8 mouse cellular contexts compared by ENCODE assay signal in the genomic region with DNA sequence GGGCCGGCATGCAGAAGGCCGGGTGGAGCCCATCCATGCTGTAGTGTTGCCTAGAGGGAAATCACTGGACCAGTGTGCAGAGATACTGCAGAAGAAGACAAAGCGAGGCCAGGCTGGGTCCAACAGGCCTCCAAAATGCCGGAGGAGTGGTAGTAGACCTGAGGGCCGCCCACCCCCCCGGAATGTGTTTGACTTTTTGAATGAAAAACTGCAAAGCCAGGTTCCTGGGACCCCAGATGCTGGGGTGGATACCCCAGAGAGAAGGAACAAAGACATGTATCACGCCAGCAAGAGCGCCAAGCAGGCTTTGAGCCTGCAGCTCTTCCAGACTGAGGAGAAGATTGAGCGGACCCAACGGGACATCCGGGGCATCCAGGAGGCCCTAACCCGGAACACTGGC. TPM values are rescaled to one million over a fixed set of nuclear protein-coding genes. Genes with fewer than 3 reads are reported as not detected.
DNase-seq lines count a peak whose midpoint lies in the region; ATAC-seq and TF ChIP-seq lines count a peak whose summit lies in the region.

TSS of gene Lime1 (plus strand) at position 301 of the 400 bp plus-strand sequence.

- no peak within 1 kb of the TSS for H3K4me2 ChIP-seq in neural tube, embryonic 12.5 days (replicated peaks)

- no peaks in the 10 kb centered on the region for H3K27me3 ChIP-seq in testis, adult 2 months (ENCODE audit: control insufficient read depth, insufficient read depth, low read length)
- H3K27me3 ChIP-seq in neural tube, embryonic 12.5 days (replicated peaks): no peaks in the 10 kb centered on the region

- no peak within 1 kb of the TSS for H3K27ac ChIP-seq in testis, adult 2 months (ENCODE audit: control insufficient read depth, insufficient read depth, low read depth, low read length)
- no peak within 1 kb of the TSS for H3K27ac ChIP-seq in neural tube, embryonic 12.5 days

- TF ChIP-seq CTCF in testis, adult 2 months (IDR thresholded peaks at IDR 0.05; ENCODE audit: control insufficient read depth, insufficient read depth, insufficient replicate concordance, low read depth, low read length): no peak

- peak; percentile 88 for DNase-seq in heart, adult 11 months
- DNase-seq in heart, postnatal 25 days (ENCODE audit: low spot score): no peak
- DNase-seq in testis, postnatal 14 days (ENCODE audit: low spot score): no peak
- DNase-seq in layer of hippocampus, postnatal 10 days (ENCODE audit: low spot score in 2 of 2): no peak
- no peak for DNase-seq in urinary bladder, postnatal 10 days (ENCODE audit: low spot score)
- no peak for DNase-seq in thymus, postnatal 25 days

- H3K36me3 ChIP-seq in testis, adult 2 months (ENCODE audit: control insufficient read depth, insufficient read depth, low read length): peaks cover 2% of the 10 kb centered on the region; the same call in 1 of the 2 replicates
- H3K36me3 ChIP-seq in neural tube, embryonic 12.5 days: peaks cover 66% of the 10 kb centered on the region

- H3K9me3 ChIP-seq in neural tube, embryonic 12.5 days: no peaks in the 10 kb centered on the region

- no peak within 1 kb of the TSS for H3K4me3 ChIP-seq in testis, adult 2 months (ENCODE audit: control insufficient read depth, low read depth, low read length)
- H3K4me3 ChIP-seq in neural tube, embryonic 12.5 days: no peak within 1 kb of the TSS

- WGBS in neural tube, embryonic 12.5 days: 93% methylated on average over 12 of the region's 12 CpGs

- no peaks in the 10 kb centered on the region for H3K4me1 ChIP-seq in testis, adult 2 months (ENCODE audit: control insufficient read depth, insufficient read depth, low read length)
- no peaks in the 10 kb centered on the region for H3K4me1 ChIP-seq in neural tube, embryonic 12.5 days

- TF ChIP-seq POLR2A in testis, adult 2 months (IDR thresholded peaks at IDR 0.05; ENCODE audit: control insufficient read depth, low read depth, low read length): no peak

- H3K9ac ChIP-seq in neural tube, embryonic 12.5 days: no peak within 1 kb of the TSS

- intact Hi-C loops in heart, postnatal 25 days (cut with DNase I): no loop called here

- no peak for ATAC-seq in neural tube, embryonic 12.5 days (ENCODE audit: low FRiP score, low read depth)

RNA-seq across cellular contexts. Expression of gene Lime1, which starts in this region (rescaled TPM):
- total RNA-seq in heart, postnatal 25 days (2021): 1 to 10 TPM; 7.0 to 7.4 TPM
- polyA plus RNA-seq in testis, adult 2 months (2012; rRNA removed): 13.9 and 14.6 TPM in 2 replicates
- total RNA-seq in layer of hippocampus, postnatal 10 days (2021): 10 to 100 TPM; 30.3 to 32.0 TPM
- polyA plus RNA-seq in neural tube, embryonic 12.5 days (2016; fragmentation: Nextera tagmentation; extraction: Ambion mirVana): 36.8 and 41.8 TPM in 2 replicates
